Mouse (Mus musculus) stomach, embryonic 15.5 days (tissue): ENCODE data around the gene Gm28827. TPM values are rescaled to one million over a fixed set of nuclear protein-coding genes. Genes with fewer than 3 reads are reported as not detected.
"Not testable (repeated sequence)": the region's sequence is repeated elsewhere in the genome, so short reads cannot be mapped to it uniquely, and the experiment has no call there.

Source experiments
- ATAC-seq: fragments of 200-750 bp; cut with Nextera tagmentation; 2 replicates; pipeline ENCODE4 v1.8.0; 2017; ENCODE audit warnings: low read depth, moderate number of reproducible peaks, moderate TSS enrichment; ENCODE audit not compliant: insufficient read depth, low FRiP score
- H3K27ac ChIP-seq: fragments of 300-500 bp; sonication (generic); 2 replicates; pipeline ENCODE4 v1.5.1; 2015; ENCODE audit warnings: mild to moderate bottlenecking, inconsistent platforms
- H3K27me3 ChIP-seq: fragments of 300-500 bp; sonication (generic); replicated peaks from 2 replicates; pipeline ENCODE4 v1.6.1; 2015; ENCODE audit warnings: inconsistent platforms
- H3K36me3 ChIP-seq: fragments of 300-500 bp; sonication (generic); 2 replicates; pipeline ENCODE4 v1.6.1; 2015; ENCODE audit warnings: inconsistent platforms
- H3K4me1 ChIP-seq: fragments of 300-500 bp; sonication (generic); 2 replicates; pipeline ENCODE4 v1.6.1; 2015; ENCODE audit warnings: inconsistent platforms
- H3K4me2 ChIP-seq: fragments of 300-500 bp; sonication (generic); 2 replicates; pipeline ENCODE4 v1.6.1; 2015; ENCODE audit warnings: mild to moderate bottlenecking, inconsistent platforms
- H3K4me3 ChIP-seq: fragments of 300-500 bp; sonication (generic); replicated peaks from 2 replicates; pipeline ENCODE4 v1.5.1; 2015; ENCODE audit warnings: inconsistent platforms
- H3K9ac ChIP-seq: fragments of 300-500 bp; sonication (generic); 2 replicates; pipeline ENCODE4 v1.6.1; 2015; ENCODE audit warnings: inconsistent platforms
- H3K9me3 ChIP-seq: fragments of 300-500 bp; sonication (generic); 2 replicates; pipeline ENCODE4 v1.6.1; 2016; ENCODE audit warnings: inconsistent platforms
- WGBS: fragments of 180-500 bp; shearing (Covaris S2); methylation state at CpG from one replicate; pipeline ENCODE4 v1.1.7; 2015; 5-methylcytosine and 5-hydroxymethylcytosine counted together
- polyA plus RNA-seq: library from polyadenylated mRNA; unstranded; fragments of >200 nt; fragmentation: Nextera tagmentation; extraction: Ambion mirVana; gene quantifications from 2 replicates; pipeline ENCODE4 v1.2.1, GENCODE M21; 2015

The Gm28827 gene
- polyA plus RNA-seq = not detected in 2 replicates

DNA sequence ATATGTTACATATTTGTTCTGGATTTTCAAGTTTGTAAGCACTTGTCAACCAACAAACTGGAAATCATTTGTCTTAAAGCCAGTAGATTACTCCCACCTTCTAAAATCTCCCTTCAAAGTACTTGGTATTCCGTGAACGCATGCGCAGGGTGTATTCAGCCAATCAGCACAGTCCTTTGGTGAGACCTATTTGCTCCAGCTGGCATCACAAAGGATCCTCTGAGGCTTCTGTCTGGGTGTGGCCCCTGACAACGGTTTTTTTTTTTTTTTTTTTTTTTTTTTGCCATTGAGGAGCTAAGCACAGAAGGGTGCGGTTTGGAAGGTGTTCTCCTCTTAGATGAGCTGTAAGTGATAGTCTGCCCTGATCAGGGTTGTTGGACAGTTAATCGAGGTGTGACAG, at the start of gene Gm28827:
Gene Gm28827 (plus strand): TSS at position 301 of the 400 bp plus-strand sequence.
- not testable (repeated sequence) for ATAC-seq

More for the DNA sequence above, at the start of gene Gm28827:
- not testable (repeated sequence) for H3K4me3 ChIP-seq, H3K36me3 ChIP-seq, H3K27me3 ChIP-seq, H3K9ac ChIP-seq, H3K27ac ChIP-seq, H3K9me3 ChIP-seq, H3K4me1 ChIP-seq, H3K4me2 ChIP-seq
- WGBS = no CpG with 5 or more reads among the region's 6 CpGs
